Mouse (Mus musculus): ENCODE results near the gene Dnmt3b.
"Not testable (repeated sequence)": the region's sequence is repeated elsewhere in the genome, so short reads cannot be mapped to it uniquely, and the experiment has no call there.

The Dnmt3b gene

DNA sequence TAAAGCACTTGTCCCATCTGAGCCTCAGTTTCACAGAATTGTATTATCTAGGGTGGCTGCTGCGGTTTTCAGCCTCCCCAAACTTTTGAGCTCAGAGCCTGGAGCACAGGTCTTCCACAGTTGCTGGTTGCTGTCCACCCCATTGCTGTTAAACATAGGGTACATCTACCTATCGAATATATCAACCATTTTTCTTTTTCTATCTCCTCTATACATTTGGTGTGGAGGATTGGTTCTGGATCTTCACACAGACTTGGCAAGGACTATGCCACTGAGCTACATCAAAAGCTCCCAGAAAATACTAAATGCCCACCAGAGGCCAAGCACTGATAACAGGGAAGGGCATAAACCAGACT lies 16.4 kb upstream of the Dnmt3b start:
- DNase-seq (ENCODE audit: extremely low spot score, low read depth, low spot score): no peak

DNA sequence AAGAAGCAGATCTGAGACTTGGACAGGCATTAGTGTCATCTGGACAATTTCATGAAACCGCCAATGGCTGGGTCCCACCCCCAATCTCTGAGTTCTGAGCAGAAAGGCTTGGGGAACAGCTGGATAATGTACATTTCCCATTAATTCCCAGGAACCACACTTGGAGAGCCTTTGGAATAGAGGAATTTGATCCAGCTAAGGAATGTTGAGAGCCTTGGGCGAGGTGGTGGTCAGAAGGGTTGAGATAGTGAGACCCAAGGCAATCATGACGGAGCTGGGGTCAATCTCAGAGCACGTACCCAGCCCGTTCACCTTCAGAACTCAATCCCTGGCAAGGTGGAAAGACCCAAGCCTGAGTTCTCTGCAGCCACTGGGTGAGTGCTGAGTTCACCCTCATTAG lies 16.0 kb upstream of the Dnmt3b start:
- DNase-seq (ENCODE audit: extremely low spot score, low read depth, low spot score): no peak

DNA sequence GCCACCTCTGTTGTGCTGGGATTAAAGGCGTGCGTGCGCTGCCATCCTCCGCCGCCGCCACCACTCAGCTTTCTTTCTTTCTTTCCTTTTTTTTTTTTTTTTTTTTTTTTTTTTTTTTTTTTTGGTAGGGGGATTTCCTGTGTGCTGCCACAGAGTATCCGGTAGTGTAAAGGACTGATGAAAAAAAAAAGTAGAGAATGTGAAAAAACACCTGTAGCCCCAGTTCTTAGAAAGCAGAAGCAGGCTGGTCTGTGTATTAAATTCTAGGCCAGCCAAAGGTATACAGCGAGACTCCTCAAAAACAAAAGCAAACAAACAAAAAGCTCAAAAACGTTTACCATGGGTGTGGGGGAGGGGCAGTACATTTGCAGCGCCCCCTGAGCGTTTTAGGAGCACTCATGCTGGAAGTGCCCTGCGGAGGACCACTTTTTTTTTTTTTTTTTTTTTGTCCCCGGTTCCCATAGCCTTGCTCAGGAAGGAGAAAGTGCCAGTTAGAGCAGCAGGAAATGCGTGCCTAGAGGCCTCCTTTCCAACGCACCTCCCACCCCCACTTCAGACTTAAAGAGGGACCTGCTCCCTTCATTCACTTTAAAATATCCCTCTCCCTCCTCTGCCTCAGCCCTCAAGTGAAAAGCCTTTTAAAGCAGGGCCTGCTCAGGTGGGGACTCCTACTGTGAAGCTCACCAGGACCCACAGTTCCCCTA lies 10.1 kb upstream of the Dnmt3b start:
- no peak for DNase-seq (ENCODE audit: extremely low spot score, low read depth, low spot score)

DNA sequence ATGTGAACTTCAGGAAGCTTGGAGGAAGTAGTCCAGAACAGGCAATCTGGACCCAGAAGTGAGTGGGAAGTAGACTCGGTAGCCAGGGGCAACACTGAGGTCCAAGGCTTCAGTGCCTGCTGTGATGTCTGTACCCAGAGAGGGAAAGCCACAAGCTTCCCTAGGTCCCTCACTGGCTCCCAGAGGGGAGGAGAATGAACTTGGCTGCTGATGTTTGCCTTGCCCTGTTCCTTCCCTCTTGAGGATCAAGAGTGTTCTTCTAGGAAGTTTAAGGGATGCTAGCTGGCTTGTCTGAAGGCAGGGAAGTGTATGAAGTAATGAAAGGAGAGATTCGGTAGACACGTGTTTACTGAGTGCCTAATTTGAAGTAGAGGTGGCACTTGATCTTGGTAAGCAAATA lies 6.8 kb upstream of the Dnmt3b start:
- no peak for DNase-seq (ENCODE audit: extremely low spot score, low read depth, low spot score)

DNA sequence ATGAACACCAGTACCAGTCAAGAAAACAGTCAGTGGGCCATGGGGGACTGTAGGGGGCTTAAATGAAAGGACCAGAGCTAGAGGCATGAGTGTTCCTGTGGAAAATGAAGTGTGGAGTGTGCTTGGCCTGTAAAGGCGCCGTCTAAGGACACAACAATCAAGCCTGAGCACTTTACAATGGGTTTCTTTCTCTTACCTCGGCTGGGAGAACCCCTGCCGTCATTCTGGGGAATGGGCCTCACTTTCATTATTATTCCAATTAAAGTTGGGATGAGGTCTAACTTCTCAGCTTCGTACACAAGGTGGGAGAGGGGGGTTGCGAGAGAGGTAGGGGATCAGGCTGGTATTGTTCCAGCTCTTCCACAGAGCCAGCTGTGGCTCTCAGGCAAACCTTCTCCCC lies 6.3 kb upstream of the Dnmt3b start:
- no peak for DNase-seq (ENCODE audit: extremely low spot score, low read depth, low spot score)

DNA sequence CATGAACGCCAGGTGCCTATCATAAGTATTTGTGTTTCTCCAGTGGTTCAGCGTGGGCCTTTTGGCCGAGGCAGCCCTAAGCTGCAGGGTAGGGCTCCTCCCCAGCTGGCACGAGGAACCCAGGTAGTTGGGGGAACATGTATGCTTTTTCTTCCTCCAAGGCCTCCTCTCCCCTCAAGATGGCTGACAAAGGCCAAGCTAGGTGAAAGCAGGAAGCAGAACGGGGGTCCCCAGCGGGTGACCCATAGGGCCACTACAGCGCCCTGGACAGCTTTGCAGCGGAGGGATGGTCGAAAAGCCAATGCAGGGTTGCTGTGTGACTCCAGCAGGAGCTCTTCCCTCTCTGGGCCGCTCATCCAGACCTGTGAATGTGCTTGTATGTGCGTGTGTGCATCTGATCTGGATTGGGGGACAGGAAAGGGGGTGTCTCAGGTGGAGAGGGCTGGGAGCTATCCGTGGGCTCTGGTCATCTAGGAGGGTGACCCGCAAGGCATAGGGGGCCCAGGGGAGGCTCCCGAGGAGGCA lies 415 bp upstream of the Dnmt3b start:
- DNase-seq (ENCODE audit: extremely low spot score, low read depth, low spot score): no peak

DNA sequence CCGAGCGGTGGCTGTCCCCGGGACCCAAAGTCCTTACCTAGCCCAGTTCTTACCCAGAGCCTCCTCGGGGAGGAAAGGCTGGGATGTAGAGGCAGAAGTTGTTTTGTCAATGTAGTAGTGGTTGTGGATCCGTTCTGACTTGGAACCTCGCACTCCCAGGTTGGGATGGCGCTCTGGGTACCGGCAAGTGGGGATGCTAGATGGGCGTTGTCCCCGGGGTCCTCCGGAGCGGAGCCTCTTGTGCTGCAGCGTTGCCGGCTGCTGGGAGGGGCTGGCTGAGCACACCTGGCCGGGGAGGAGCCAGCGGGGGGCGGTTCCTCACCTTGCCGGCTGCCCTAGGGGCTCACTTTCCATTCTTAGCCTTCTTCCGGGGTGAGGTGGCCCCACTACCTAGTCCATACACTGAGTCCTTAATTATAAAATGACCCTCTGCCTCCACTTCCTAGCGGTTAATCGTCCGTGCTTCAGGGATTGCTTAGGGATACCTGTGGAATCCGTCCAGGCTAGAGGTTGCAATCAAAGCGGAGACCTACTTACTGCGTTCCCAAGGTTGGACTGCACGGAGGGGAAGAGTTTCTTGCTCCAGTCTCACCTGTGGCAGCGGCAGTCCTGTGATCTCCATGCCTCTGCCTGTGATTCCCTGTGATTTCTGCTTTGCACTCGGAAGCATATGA lies 901 bp downstream of the Dnmt3b start:
- DNase-seq (ENCODE audit: extremely low spot score, low read depth, low spot score): no peak

DNA sequence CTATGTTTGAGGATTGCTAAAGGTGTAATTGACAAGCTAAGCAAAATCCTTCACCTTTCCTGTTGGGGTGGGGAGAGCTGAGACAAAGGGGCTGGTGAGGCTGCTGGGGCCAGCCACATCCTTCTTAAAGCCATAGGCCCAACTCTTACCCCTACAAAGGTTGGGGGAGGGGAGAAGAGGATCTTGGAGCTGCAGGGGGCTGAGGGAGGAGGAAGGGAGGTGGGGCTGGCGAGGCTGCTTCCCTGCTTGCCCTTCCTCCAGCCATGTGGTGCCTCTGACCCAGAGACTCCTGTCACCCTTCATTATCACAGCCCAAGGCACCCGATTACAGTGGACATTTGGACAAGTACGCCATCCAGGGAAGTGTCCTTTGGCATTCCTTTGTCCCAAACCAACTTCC lies 2.4 kb downstream of the Dnmt3b start:
- DNase-seq (ENCODE audit: extremely low spot score, low read depth, low spot score): no peak

DNA sequence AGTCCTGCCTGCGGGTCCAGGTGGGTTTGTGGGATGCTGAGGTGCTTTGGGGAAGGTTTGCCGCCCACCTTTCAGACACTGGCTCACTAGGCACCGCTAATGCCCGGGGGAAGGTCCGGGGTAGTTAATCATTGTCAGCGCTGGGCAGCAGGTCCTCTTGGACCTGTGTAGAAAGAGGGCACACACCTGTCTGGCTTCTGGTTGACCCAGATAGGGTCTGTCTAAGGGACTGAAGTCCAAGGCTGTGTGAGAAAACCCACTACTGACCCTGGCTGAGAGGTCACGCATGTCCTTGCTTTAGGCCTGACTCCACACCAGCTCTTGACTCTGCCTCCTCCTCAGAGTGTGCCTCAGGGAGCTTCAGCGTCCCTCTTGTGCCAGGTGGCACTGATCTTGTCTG lies 8.4 kb downstream of the Dnmt3b start:
- DNase-seq (ENCODE audit: extremely low spot score, low read depth, low spot score): not testable (repeated sequence)

DNA sequence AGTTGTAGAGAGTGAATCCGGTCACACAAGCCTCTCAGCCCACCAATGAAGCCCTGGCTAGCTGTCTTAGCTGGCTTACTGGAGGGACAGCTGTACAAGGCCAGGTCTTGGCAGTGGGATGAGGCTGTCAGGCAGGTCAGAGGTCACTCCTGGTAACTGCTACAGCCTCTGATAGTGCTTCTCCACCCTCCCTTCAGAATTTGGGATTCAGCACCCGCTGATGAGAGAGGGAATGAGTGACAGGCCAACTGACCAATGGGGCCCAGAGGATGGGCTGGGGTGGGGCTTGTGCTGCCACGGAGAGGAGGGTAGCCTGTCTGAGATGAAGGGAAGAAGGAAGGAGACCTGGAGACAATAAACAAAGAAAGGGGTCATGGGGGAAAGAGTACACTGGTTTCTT lies 11.4 kb downstream of the Dnmt3b start:
- DNase-seq (ENCODE audit: extremely low spot score, low read depth, low spot score): no peak

DNA sequence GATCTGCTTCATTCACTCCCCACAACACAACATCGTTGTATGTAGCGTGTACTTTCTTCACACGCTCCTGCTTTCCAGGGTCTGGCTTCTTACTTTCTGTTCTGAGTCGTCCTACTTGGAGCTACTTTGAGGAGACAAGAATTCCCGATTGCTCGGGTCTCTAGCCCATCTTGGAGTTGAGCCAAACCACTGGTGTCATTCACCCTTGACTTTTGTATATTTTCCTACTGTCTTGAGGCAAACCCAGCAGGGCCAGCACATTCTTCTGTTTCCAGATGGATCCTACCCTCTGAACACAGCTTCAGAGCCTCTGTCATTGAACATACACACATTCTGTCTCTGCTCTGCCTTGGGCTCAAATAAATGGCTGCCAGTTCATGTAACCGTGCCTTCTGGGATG lies 16.2 kb downstream of the Dnmt3b start:
- DNase-seq (ENCODE audit: extremely low spot score, low read depth, low spot score): no peak

DNA sequence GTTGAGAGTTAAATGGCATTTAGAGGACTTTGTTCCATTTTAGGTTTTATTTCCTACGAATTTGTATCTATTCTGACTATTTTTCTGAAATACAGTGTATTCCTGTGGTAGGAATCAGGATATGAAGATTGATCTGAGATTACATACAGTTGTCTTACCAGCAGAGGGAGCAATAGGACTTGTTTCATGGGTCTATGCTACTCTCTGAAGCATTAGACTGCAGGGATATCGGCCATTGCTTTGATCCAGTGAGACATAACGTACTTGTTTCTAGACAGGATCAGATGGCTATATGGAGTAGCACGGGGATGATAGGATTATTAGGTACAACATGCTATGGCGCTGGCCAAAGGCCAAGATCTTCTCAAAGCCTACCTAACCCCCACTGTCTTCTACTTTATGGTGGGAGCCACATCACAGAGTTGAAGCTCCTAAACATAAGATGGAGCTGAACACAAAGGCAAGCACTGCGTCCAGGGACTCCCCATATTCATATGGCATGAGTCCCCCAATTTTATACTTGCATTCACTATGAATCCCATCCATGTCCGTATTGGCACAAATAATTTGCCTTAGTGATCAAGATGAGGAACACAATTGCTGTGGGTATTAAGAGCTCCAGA lies 19.6 kb downstream of the Dnmt3b start:
- DNase-seq (ENCODE audit: extremely low spot score, low read depth, low spot score): peak; percentile 41

DNA sequence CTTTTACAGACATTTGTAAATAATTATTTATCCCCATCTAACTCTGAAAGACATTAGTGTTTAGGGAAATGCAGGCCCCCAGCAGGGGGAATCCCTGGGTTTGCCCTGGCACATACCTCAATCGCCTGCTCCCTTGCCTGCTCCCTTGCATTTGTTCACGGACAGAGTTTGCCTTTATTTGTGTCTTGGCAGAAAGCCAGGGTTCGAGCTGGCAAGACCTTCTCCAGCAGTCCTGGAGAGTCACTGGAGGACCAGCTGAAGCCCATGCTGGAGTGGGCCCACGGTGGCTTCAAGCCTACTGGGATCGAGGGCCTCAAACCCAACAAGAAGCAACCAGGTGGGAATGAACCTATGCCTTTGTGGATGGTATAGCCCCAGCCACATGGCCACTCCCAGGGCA lies 20.9 kb downstream of the Dnmt3b start:
- DNase-seq (ENCODE audit: extremely low spot score, low read depth, low spot score): no peak

DNA sequence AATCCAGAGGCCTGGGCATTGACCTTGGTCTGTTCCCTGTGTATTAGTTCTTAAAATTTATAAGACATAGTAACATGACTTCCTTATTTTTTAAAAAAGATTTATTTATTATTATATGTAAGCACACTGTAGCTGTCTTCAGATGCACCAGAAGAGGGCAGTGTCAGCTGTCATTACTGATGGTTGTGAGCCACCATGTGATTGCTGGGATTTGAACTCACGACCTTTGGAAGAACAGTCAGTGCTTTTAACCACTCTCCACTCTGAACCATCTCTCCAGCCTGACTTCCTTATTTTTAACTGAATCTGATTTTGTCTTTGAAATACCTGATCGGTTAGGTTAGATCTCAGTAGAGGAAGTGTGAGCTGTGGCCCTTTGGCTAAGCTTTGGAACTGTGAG lies 23.4 kb downstream of the Dnmt3b start:
- no peak for DNase-seq (ENCODE audit: extremely low spot score, low read depth, low spot score)

DNA sequence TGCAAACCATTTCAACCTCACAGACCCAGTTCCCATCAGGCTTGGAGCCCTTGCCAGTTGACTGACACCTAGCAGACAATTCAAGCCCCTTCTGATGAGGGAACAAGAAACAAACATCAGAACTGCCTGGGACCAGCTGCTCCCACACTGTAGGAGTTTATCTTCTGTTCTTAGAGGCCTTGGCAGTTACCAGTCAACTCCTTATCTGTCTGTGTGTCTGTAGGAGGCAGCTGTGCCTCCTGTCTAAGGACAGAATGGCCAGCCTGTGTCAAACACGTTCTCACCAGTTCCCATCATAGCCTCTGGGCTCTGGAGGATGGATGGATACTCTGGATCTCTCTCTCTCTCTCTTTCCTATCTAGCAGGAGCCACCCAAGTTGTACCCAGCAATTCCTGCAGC lies 26.1 kb downstream of the Dnmt3b start:
- DNase-seq (ENCODE audit: extremely low spot score, low read depth, low spot score): not testable (repeated sequence)

DNA sequence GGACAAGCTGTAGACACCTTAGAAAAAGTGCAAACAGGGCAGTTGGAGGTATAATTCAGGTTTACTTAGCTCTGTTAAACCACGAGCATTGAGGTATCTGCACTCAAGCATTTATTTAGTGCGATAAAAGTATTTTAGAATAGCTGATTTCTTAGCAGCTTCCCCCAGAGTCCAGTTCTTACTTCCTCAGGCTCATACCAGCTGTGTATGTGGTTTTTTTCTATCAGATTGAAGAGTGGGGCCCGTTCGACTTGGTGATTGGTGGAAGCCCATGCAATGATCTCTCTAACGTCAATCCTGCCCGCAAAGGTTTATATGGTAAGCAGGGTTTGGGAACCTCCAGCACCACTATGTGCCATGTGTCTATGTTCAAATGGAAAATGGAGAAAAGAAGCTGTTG lies 27.7 kb downstream of the Dnmt3b start:
- DNase-seq (ENCODE audit: extremely low spot score, low read depth, low spot score): no peak

DNA sequence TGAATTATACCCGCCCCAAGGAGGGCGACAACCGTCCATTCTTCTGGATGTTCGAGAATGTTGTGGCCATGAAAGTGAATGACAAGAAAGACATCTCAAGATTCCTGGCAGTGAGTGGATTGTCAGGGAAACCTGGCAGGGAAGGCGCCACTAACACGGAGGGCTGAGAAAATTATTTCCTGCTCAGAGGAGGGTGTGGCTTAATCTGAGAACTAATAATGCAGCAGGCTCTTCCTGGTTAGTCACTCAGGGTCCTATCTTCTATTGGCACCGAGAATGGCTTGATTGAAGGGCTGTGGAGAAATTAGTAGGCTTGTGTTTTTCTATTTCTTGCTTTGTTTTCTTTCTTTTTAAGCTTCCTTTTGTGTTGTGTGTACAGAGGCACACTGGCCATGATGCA lies 28.3 kb downstream of the Dnmt3b start:
- no peak for DNase-seq (ENCODE audit: extremely low spot score, low read depth, low spot score)

DNA sequence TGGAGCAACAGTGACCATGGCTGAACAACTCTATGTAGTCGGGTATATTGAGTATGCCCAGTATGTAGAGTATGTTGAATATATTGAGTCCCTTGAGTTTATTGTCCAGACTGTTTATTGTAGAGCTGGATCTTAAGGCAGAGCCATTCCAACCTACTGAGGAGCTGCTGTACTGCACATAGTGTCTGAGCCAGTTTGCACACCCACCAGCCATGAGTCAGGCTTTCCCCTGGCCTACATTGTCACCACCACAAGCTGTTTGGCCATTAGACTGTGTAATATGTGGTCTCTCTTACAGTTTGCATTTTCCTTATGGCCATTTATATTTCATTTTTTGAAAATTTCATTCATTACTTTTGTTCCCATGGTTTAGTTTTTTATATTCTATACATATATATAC lies 30.7 kb downstream of the Dnmt3b start:
- no peak for DNase-seq (ENCODE audit: extremely low spot score, low read depth, low spot score)

DNA sequence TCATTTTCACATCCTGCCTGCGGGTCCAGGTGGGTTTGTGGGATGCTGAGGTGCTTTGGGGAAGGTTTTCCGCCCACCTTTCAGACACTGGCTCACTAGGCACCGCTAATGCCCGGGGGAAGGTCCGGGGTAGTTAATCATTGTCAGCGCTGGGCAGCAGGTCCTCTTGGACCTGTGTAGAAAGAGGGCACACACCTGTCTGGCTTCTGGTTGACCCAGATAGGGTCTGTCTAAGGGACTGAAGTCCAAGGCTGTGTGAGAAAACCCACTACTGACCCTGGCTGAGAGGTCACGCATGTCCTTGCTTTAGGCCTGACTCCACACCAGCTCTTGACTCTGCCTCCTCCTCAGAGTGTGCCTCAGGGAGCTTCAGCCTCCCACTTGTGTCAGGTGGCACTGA lies 44.2 kb downstream of the Dnmt3b start:
- DNase-seq (ENCODE audit: extremely low spot score, low read depth, low spot score): not testable (repeated sequence)

DNA sequence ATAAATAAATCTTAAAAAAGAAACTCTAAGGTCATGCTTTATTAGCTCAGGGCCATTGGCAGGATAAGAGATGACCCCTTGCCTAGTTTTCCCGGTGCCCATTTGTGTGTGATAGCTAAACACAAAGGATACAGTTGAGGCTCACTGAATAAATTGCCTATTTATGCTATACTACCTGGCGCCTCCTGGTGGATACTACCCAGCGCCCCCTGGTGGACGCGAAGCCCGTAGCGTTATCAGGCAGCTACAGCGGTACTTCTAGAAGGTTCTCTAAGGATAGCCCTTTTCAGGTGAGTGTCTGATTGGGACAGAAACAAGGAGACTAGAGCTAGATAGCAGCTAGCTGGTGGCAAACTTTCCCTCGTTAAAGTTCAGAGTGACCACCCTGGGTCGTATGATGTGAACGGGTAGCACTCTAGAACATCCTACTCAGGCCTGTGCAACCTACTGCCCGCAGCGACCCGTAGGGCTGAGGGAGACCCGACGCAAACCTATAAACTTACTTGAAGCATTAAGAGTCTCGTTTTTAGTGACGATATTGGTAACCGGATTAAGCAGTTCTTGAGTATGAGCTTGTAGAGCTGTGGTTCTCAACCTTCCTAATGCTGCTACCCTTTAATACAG lies 45.3 kb downstream of the Dnmt3b start:
- no peak for DNase-seq (ENCODE audit: extremely low spot score, low read depth, low spot score)

DNA sequence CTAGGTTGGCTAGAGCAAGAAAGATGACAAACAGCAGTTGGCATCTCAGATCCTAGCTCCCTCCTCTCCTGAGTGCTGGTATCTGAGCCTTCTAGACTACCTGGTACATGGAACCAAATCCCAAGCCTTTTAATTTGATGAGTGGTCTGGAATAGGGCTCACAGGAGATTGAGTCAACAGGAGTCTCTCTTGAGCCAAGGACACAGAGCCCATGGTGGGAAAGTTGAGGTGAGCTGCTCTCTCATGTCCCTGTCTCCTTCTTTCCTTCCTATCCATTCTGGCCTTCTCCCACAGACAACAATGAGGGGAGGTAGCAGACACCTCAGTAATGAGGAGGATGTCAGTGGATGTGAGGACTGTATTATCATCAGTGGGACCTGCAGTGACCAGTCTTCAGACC lies 47.1 kb downstream of the Dnmt3b start, which contains the start of gene Dnmt3c:
TSS of gene Dnmt3c (plus strand) at position 301 of the 400 bp plus-strand sequence.
- DNase-seq (ENCODE audit: extremely low spot score, low read depth, low spot score): no peak

DNA sequence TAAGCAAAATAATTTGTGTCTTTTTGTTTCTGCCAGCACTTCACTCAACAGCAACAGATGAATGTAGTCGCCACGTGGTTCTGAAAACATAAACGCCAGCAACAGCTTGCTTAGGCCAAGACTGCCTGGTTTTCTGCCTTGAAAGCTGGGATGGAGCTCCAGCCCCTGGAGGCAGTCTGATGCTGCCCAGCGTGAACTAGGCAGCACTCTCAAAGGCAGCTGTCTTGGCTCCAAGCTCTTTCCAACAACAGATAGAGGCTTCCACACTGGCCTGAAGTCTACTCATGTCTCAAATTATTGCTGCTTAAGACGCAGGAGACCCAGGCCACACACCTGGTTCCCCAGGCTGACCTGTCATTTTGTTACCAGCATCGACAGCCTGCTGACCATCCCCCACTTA lies 54.1 kb downstream of the Dnmt3b start:
- DNase-seq (ENCODE audit: extremely low spot score, low read depth, low spot score): no peak
